Comparison of ENCODE assay signal across 8 mouse cellular contexts in genomic region chr1:74773136-74773535, GRCm38 (mm10). TPM values are rescaled to one million over a fixed set of nuclear protein-coding genes. Genes with fewer than 3 reads are reported as not detected.
A peak's percentile ranks its signal among the peaks of the same experiment; 100 is the strongest.
DNase-seq lines count a peak whose midpoint lies in the region; ATAC-seq lines count a peak whose summit lies in the region.

No protein-coding gene starts in this region.

- H3K36me3 ChIP-seq in embryonic facial prominence, embryonic 14.5 days (ENCODE audit: control insufficient read depth, insufficient read depth, low read length): no peaks in the 10 kb centered on the region
- no peaks in the 10 kb centered on the region for H3K36me3 ChIP-seq in heart, embryonic 13.5 days
- H3K36me3 ChIP-seq in kidney, embryonic 15.5 days: no peaks in the 10 kb centered on the region
- no peaks in the 10 kb centered on the region for H3K36me3 ChIP-seq in lung, embryonic 16.5 days (ENCODE audit: control insufficient read depth, insufficient read depth, low read length)

- H3K4me1 ChIP-seq in embryonic facial prominence, embryonic 14.5 days (ENCODE audit: control insufficient read depth, insufficient read depth, low read length): peaks cover 16% of the 10 kb centered on the region
- H3K4me1 ChIP-seq in heart, embryonic 13.5 days: peaks cover 47% of the 10 kb centered on the region
- peaks cover 54% of the 10 kb centered on the region for H3K4me1 ChIP-seq in kidney, embryonic 15.5 days
- peaks cover 22% of the 10 kb centered on the region for H3K4me1 ChIP-seq in lung, embryonic 16.5 days (replicated peaks; ENCODE audit: control insufficient read depth, insufficient read depth, low read length)

- peak; percentile 65 to 71 for DNase-seq in adrenal gland, adult 18-20 months (ENCODE audit: low spot score in 2 of 2)
- DNase-seq in embryonic facial prominence, embryonic 14.5 days (ENCODE audit: low spot score): peak; percentile 95
- peak; percentile 55 for DNase-seq in ovary, postnatal 10 days (ENCODE audit: low spot score)
- peak; percentile 79 to 85 for DNase-seq in urinary bladder, postnatal 36 days (ENCODE audit: low spot score in 2 of 2)

- H3K27ac ChIP-seq in embryonic facial prominence, embryonic 14.5 days (replicated peaks; ENCODE audit: low read depth, low read length): no peak overlapping the region
- H3K27ac ChIP-seq in heart, embryonic 13.5 days (replicated peaks): no peak overlapping the region
- H3K27ac ChIP-seq in kidney, embryonic 15.5 days: no peak overlapping the region
- H3K27ac ChIP-seq in lung, embryonic 16.5 days (ENCODE audit: low read length): no peak overlapping the region

- peak overlapping the region; percentile 54 for H3K4me3 ChIP-seq in embryonic facial prominence, embryonic 14.5 days (ENCODE audit: low read depth, low read length)
- H3K4me3 ChIP-seq in heart, embryonic 13.5 days: peak overlapping the region; percentile 58
- peak overlapping the region; percentile 50 for H3K4me3 ChIP-seq in kidney, embryonic 15.5 days (replicated peaks)
- peak overlapping the region; percentile 55 for H3K4me3 ChIP-seq in lung, embryonic 16.5 days (ENCODE audit: low read length)

- WGBS in embryonic facial prominence, embryonic 14.5 days: under 1% methylated on average over 15 of the region's 15 CpGs
- WGBS in heart, embryonic 13.5 days: under 1% methylated on average over 15 of the region's 15 CpGs
- under 1% methylated on average over 15 of the region's 15 CpGs for WGBS in kidney, embryonic 15.5 days
- under 1% methylated on average over 15 of the region's 15 CpGs for WGBS in lung, embryonic 16.5 days

- peak; percentile 83 for ATAC-seq in CD4-positive, CD25-positive, alpha-beta regulatory T cell, adult 4 months
- peak; percentile 91 for ATAC-seq in embryonic facial prominence, embryonic 14.5 days (ENCODE audit: low read depth)
- ATAC-seq in heart, embryonic 13.5 days (ENCODE audit: extremely low read depth, insufficient number of reproducible peaks, low FRiP score, low TSS enrichment): peak; percentile 53; the same call in 1 of the 2 replicates
- ATAC-seq in kidney, embryonic 15.5 days (replicated peaks; ENCODE audit: low FRiP score): peak; percentile 92
- peak; percentile 96 for ATAC-seq in lung, embryonic 16.5 days (ENCODE audit: low read depth)

- H3K9me3 ChIP-seq in embryonic facial prominence, embryonic 14.5 days (ENCODE audit: control insufficient read depth, low read length): no peaks in the 10 kb centered on the region
- H3K9me3 ChIP-seq in heart, embryonic 13.5 days: no peaks in the 10 kb centered on the region
- no peaks in the 10 kb centered on the region for H3K9me3 ChIP-seq in kidney, embryonic 15.5 days (replicated peaks)
- H3K9me3 ChIP-seq in lung, embryonic 16.5 days (ENCODE audit: control insufficient read depth, low read length): no peaks in the 10 kb centered on the region

- no peak overlapping the region for H3K9ac ChIP-seq in embryonic facial prominence, embryonic 14.5 days (ENCODE audit: low read depth, low read length)
- H3K9ac ChIP-seq in heart, embryonic 13.5 days: no peak overlapping the region
- H3K9ac ChIP-seq in kidney, embryonic 15.5 days: no peak overlapping the region
- H3K9ac ChIP-seq in lung, embryonic 16.5 days (ENCODE audit: low read length): no peak overlapping the region

- peak overlapping the region; percentile 87 for H3K4me2 ChIP-seq in embryonic facial prominence, embryonic 14.5 days (ENCODE audit: low read depth, low read length)
- peak overlapping the region; percentile 90 for H3K4me2 ChIP-seq in heart, embryonic 13.5 days
- H3K4me2 ChIP-seq in kidney, embryonic 15.5 days: peak overlapping the region; percentile 84
- peak overlapping the region; percentile 97 for H3K4me2 ChIP-seq in lung, embryonic 16.5 days (ENCODE audit: low read depth, low read length)

- peaks cover 81% of the 10 kb centered on the region for H3K27me3 ChIP-seq in embryonic facial prominence, embryonic 14.5 days (replicated peaks; ENCODE audit: control insufficient read depth, insufficient read depth, low read length)
- peaks cover 97% of the 10 kb centered on the region for H3K27me3 ChIP-seq in heart, embryonic 13.5 days (replicated peaks)
- H3K27me3 ChIP-seq in kidney, embryonic 15.5 days: peaks cover 91% of the 10 kb centered on the region
- H3K27me3 ChIP-seq in lung, embryonic 16.5 days (ENCODE audit: control insufficient read depth, insufficient read depth, low read depth, low read length): peaks cover 55% of the 10 kb centered on the region

RNA-seq across cellular contexts. Expression of gene Wnt6, which starts 1.4 kb away (rescaled TPM):
- polyA plus RNA-seq in CD4-positive, CD25-positive, alpha-beta regulatory T cell, adult 4 months (2017; shearing (Covaris generic)): not detected
- 1 to 10 TPM; 2.8 to 2.9 TPM for total RNA-seq in adrenal gland, adult 18-20 months (2021)
- polyA plus RNA-seq in embryonic facial prominence, embryonic 14.5 days (2014; fragmentation: Nextera tagmentation; extraction: Ambion mirVana): 16.1 and 23.1 TPM in 2 replicates
- 0.31 and 0.36 TPM in 2 replicates for polyA plus RNA-seq in heart, embryonic 13.5 days (2015; fragmentation: Nextera tagmentation; extraction: Ambion mirVana)
- polyA plus RNA-seq in kidney, embryonic 15.5 days (2015; fragmentation: Nextera tagmentation; extraction: Ambion mirVana): 2.0 and 2.3 TPM in 2 replicates
- 0.29 and 0.68 TPM in 2 replicates for polyA plus RNA-seq in lung, embryonic 16.5 days (2015; fragmentation: Nextera tagmentation; extraction: Ambion mirVana)

RNA-seq across cellular contexts. Expression of gene Wnt10a, which starts 18.2 kb away (rescaled TPM):
- polyA plus RNA-seq in CD4-positive, CD25-positive, alpha-beta regulatory T cell, adult 4 months (2017; shearing (Covaris generic)): under 1 TPM; 0.13 to 0.48 TPM
- total RNA-seq in adrenal gland, adult 18-20 months (2021): 1 to 10 TPM in 1 of 2 experiments, under 1 TPM in 1; 0.20 to 1.7 TPM
- 6.1 and 6.7 TPM in 2 replicates for polyA plus RNA-seq in embryonic facial prominence, embryonic 14.5 days (2014; fragmentation: Nextera tagmentation; extraction: Ambion mirVana)
- polyA plus RNA-seq in heart, embryonic 13.5 days (2015; fragmentation: Nextera tagmentation; extraction: Ambion mirVana): not detected in 2 replicates
- polyA plus RNA-seq in kidney, embryonic 15.5 days (2015; fragmentation: Nextera tagmentation; extraction: Ambion mirVana): 0.43 and 0.89 TPM in 2 replicates
- 0.10 and 0.11 TPM in 2 replicates for polyA plus RNA-seq in lung, embryonic 16.5 days (2015; fragmentation: Nextera tagmentation; extraction: Ambion mirVana)

RNA-seq across cellular contexts. Expression of gene Prkag3, which starts 24.1 kb away (rescaled TPM):
- not detected for polyA plus RNA-seq in CD4-positive, CD25-positive, alpha-beta regulatory T cell, adult 4 months (2017; shearing (Covaris generic))
- total RNA-seq in adrenal gland, adult 18-20 months (2021): under 1 TPM; 0.17 to 0.26 TPM
- polyA plus RNA-seq in embryonic facial prominence, embryonic 14.5 days (2014; fragmentation: Nextera tagmentation; extraction: Ambion mirVana): 4.5 and 6.4 TPM in 2 replicates
- polyA plus RNA-seq in heart, embryonic 13.5 days (2015; fragmentation: Nextera tagmentation; extraction: Ambion mirVana): 4.2 and 7.2 TPM in 2 replicates
- polyA plus RNA-seq in kidney, embryonic 15.5 days (2015; fragmentation: Nextera tagmentation; extraction: Ambion mirVana): 0.44 and 0.73 TPM in 2 replicates
- 0.67 and 1.7 TPM in 2 replicates for polyA plus RNA-seq in lung, embryonic 16.5 days (2015; fragmentation: Nextera tagmentation; extraction: Ambion mirVana)

RNA-seq across cellular contexts. Expression of gene Cyp27a1, which starts 59.8 kb away (rescaled TPM):
- polyA plus RNA-seq in CD4-positive, CD25-positive, alpha-beta regulatory T cell, adult 4 months (2017; shearing (Covaris generic)): not detected
- total RNA-seq in adrenal gland, adult 18-20 months (2021): 10 to 100 TPM; 12.0 to 25.3 TPM
- 9.0 and 9.7 TPM in 2 replicates for polyA plus RNA-seq in embryonic facial prominence, embryonic 14.5 days (2014; fragmentation: Nextera tagmentation; extraction: Ambion mirVana)
- 11.1 and 11.3 TPM in 2 replicates for polyA plus RNA-seq in heart, embryonic 13.5 days (2015; fragmentation: Nextera tagmentation; extraction: Ambion mirVana)
- polyA plus RNA-seq in kidney, embryonic 15.5 days (2015; fragmentation: Nextera tagmentation; extraction: Ambion mirVana): 7.2 and 7.6 TPM in 2 replicates
- polyA plus RNA-seq in lung, embryonic 16.5 days (2015; fragmentation: Nextera tagmentation; extraction: Ambion mirVana): 2.6 and 4.4 TPM in 2 replicates
